Mouse (Mus musculus) midbrain, embryonic 12.5 days (tissue): ENCODE results near the gene Trim44. TPM values are rescaled to one million over a fixed set of nuclear protein-coding genes. Genes with fewer than 3 reads are reported as not detected.

ENCODE experiments used
- ATAC-seq: fragments of 200-750 bp; cut with Nextera tagmentation; 2 replicates; pipeline ENCODE4 v1.8.0; 2017; ENCODE audit warnings: low read depth, moderate TSS enrichment, moderate library complexity; ENCODE audit not compliant: low FRiP score
- H3K27ac ChIP-seq: fragments of 300-500 bp; sonication (generic); replicated peaks from 2 replicates; pipeline ENCODE4 v1.5.1; 2016; ENCODE audit warnings: mild to moderate bottlenecking
- H3K27me3 ChIP-seq: fragments of 300-500 bp; sonication (generic); 2 replicates; pipeline ENCODE4 v1.6.1; 2016; ENCODE audit warnings: mild to moderate bottlenecking
- H3K36me3 ChIP-seq: fragments of 300-500 bp; sonication (generic); 2 replicates; pipeline ENCODE4 v1.6.1; 2016
- H3K4me1 ChIP-seq: fragments of 300-500 bp; sonication (generic); 2 replicates; pipeline ENCODE4 v1.6.1; 2016
- H3K4me2 ChIP-seq: fragments of 300-500 bp; sonication (generic); replicated peaks from 2 replicates; pipeline ENCODE4 v1.6.1; 2016; ENCODE audit warnings: mild to moderate bottlenecking, moderate library complexity
- H3K4me3 ChIP-seq: fragments of 300-500 bp; sonication (generic); 2 replicates; pipeline ENCODE4 v1.5.1; 2016; ENCODE audit warnings: mild to moderate bottlenecking
- H3K9ac ChIP-seq: fragments of 300-500 bp; sonication (generic); replicated peaks from 2 replicates; pipeline ENCODE4 v1.6.1; 2016; ENCODE audit warnings: mild to moderate bottlenecking, moderate library complexity
- H3K9me3 ChIP-seq: fragments of 300-500 bp; sonication (generic); 2 replicates; pipeline ENCODE4 v1.6.1; 2016; ENCODE audit warnings: mild to moderate bottlenecking
- WGBS: fragments of 180-500 bp; shearing (Covaris S2); methylation state at CpG from one replicate; pipeline ENCODE4 v1.1.7; 2016; 5-methylcytosine and 5-hydroxymethylcytosine counted together
- polyA plus RNA-seq: library from polyadenylated mRNA; unstranded; fragments of >200 nt; fragmentation: Nextera tagmentation; extraction: Ambion mirVana; gene quantifications from 2 replicates; pipeline ENCODE4 v1.2.1, GENCODE M21; 2016

Gene Trim44
- polyA plus RNA-seq, 1 experiment from 2014 or later: 59.0 TPM

- H3K4me3 ChIP-seq: no peak overlapping the region
- no peak overlapping the region for H3K9ac ChIP-seq
- H3K27ac ChIP-seq: no peak overlapping the region
- no peaks in the 10 kb centered on the region for H3K27me3 ChIP-seq
- no peaks in the 10 kb centered on the region for H3K36me3 ChIP-seq
- no peaks in the 10 kb centered on the region for H3K9me3 ChIP-seq
- ATAC-seq: no peak
- no peak overlapping the region for H3K4me2 ChIP-seq
- 65% methylated on average over 13 of the region's 13 CpGs for WGBS
- no peaks in the 10 kb centered on the region for H3K4me1 ChIP-seq
Measured at GRCm38 (mm10) chr2:102267582-102268339, 139.9 kb downstream of the Trim44 start.

GRCm38 (mm10) chr2:102266911-102267310 is 140.7 kb downstream of the Trim44 start:
- Histone ChIP-seq H3K36me3 (no peaks in the 10 kb centered on the region), H3K27me3 (no peaks in the 10 kb centered on the region), H3K9ac (no peak overlapping the region), H3K9me3 (no peaks in the 10 kb centered on the region), H3K27ac (no peak overlapping the region), H3K4me1 (no peaks in the 10 kb centered on the region), H3K4me2 (no peak overlapping the region), H3K4me3 (no peak overlapping the region)
- ATAC-seq: no peak
- 95% methylated on average over 3 of the region's 3 CpGs for WGBS

- H3K27ac ChIP-seq: no peak overlapping the region
- WGBS: 22% methylated on average over 13 of the region's 13 CpGs
- H3K4me1 ChIP-seq: peaks cover 18% of the 10 kb centered on the region
- H3K9me3 ChIP-seq: no peaks in the 10 kb centered on the region
- ATAC-seq: no peak
- H3K27me3 ChIP-seq: peaks cover 24% of the 10 kb centered on the region
- peak overlapping the region; percentile 37; the same call in 1 of the 2 replicates for H3K4me2 ChIP-seq
- H3K9ac ChIP-seq: no peak overlapping the region
- H3K4me3 ChIP-seq: 0 out of 2 replicates have a peak overlapping the region, but pooled peaks have one; percentile 7
- H3K36me3 ChIP-seq: no peaks in the 10 kb centered on the region
Measured at GRCm38 (mm10) chr2:102259139-102259538, 148.5 kb downstream of the Trim44 start.

- Histone ChIP-seq H3K4me3 (no peak overlapping the region), H3K27ac (no peak overlapping the region)
- no peak for ATAC-seq
Measured at GRCm38 (mm10) chr2:102258682-102259081, 148.9 kb downstream of the Trim44 start.

GRCm38 (mm10) chr2:102257964-102258605 is 149.5 kb downstream of the Trim44 start:
- H3K9ac ChIP-seq: no peak overlapping the region
- no peak overlapping the region for H3K4me3 ChIP-seq
- peaks cover 18% of the 10 kb centered on the region for H3K4me1 ChIP-seq
- no peaks in the 10 kb centered on the region for H3K36me3 ChIP-seq
- H3K9me3 ChIP-seq: no peaks in the 10 kb centered on the region
- peak; percentile 62 for ATAC-seq
- 8% methylated on average over 12 of the region's 12 CpGs for WGBS
- no peak overlapping the region for H3K27ac ChIP-seq
- H3K27me3 ChIP-seq: peaks cover 24% of the 10 kb centered on the region
- peak overlapping the region; percentile 37 for H3K4me2 ChIP-seq

More at GRCm38 (mm10) chr2:102258682-102259081, 148.9 kb downstream of the Trim44 start:
- Histone ChIP-seq H3K36me3 (no peaks in the 10 kb centered on the region), H3K9me3 (no peaks in the 10 kb centered on the region), H3K9ac (no peak overlapping the region), H3K4me1 (peaks cover 18% of the 10 kb centered on the region), H3K27me3 (peaks cover 24% of the 10 kb centered on the region), H3K4me2 (peak overlapping the region; percentile 37)
- WGBS: 30% methylated on average over 8 of the region's 8 CpGs

GRCm38 (mm10) chr2:102256591-102257335 is 150.9 kb downstream of the Trim44 start:
- no peaks in the 10 kb centered on the region for H3K36me3 ChIP-seq
- H3K9ac ChIP-seq: no peak overlapping the region
- WGBS: 77% methylated on average over 5 of the region's 5 CpGs
- H3K27ac ChIP-seq: no peak overlapping the region
- H3K4me1 ChIP-seq: peaks cover 18% of the 10 kb centered on the region
- no peak for ATAC-seq
- H3K4me2 ChIP-seq: no peak overlapping the region
- no peak overlapping the region for H3K4me3 ChIP-seq
- peaks cover 24% of the 10 kb centered on the region for H3K27me3 ChIP-seq
- H3K9me3 ChIP-seq: no peaks in the 10 kb centered on the region

- Histone ChIP-seq H3K27me3 (peaks cover 24% of the 10 kb centered on the region), H3K36me3 (no peaks in the 10 kb centered on the region), H3K4me1 (peaks cover 18% of the 10 kb centered on the region), H3K4me3 (no peak overlapping the region), H3K27ac (no peak overlapping the region), H3K9ac (no peak overlapping the region), H3K9me3 (no peaks in the 10 kb centered on the region), H3K4me2 (no peak overlapping the region)
- 79% methylated on average over 3 of the region's 3 CpGs for WGBS
- ATAC-seq: no peak
Measured at GRCm38 (mm10) chr2:102256100-102256499, 151.5 kb downstream of the Trim44 start.

GRCm38 (mm10) chr2:102253204-102253603 is 154.4 kb downstream of the Trim44 start:
- ATAC-seq: no peak
- H3K4me3 ChIP-seq: no peak overlapping the region
- whole genome bisulfite sequencing: 88% methylated on average over 7 of the region's 7 CpGs

GRCm38 (mm10) chr2:102252651-102253050 is 155.0 kb downstream of the Trim44 start:
- no peak overlapping the region for H3K9ac ChIP-seq

More at GRCm38 (mm10) chr2:102253204-102253603, 154.4 kb downstream of the Trim44 start:
- Histone ChIP-seq H3K36me3 (no peaks in the 10 kb centered on the region), H3K27me3 (peaks cover 7% of the 10 kb centered on the region), H3K4me1 (peaks cover 5% of the 10 kb centered on the region), H3K9ac (no peak overlapping the region), H3K4me2 (no peak overlapping the region), H3K27ac (no peak overlapping the region), H3K9me3 (no peaks in the 10 kb centered on the region)

More at GRCm38 (mm10) chr2:102252651-102253050, 155.0 kb downstream of the Trim44 start:
- Histone ChIP-seq H3K4me2 (no peak overlapping the region), H3K27me3 (peaks cover 2% of the 10 kb centered on the region; the same call in 1 of the 2 replicates), H3K4me1 (no peaks in the 10 kb centered on the region), H3K27ac (no peak overlapping the region), H3K4me3 (no peak overlapping the region), H3K9me3 (no peaks in the 10 kb centered on the region), H3K36me3 (no peaks in the 10 kb centered on the region)
- WGBS: 83% methylated on average over 4 of the region's 4 CpGs
- ATAC-seq: no peak
